Mouse (Mus musculus): ENCODE results near the gene Hapln4. TPM values are rescaled to one million over a fixed set of nuclear protein-coding genes. Genes with fewer than 3 reads are reported as not detected.
"Not testable (repeated sequence)": the region's sequence is repeated elsewhere in the genome, so short reads cannot be mapped to it uniquely, and the experiment has no call there.

The Hapln4 gene
- total RNA-seq (2021), result 10 to 100 TPM; 29.7 to 35.4 TPM
- long read RNA-seq, experiment 1, transcript Hapln4-201 (5 exons, 3,648 nt), result major isoform, 24 of 33 reads
- long read RNA-seq, experiment 1, partial matches to known transcripts, result 6 of 33 reads
- long read RNA-seq, experiment 1, other reads (novel, unspliced or antisense), result 3 of 33 reads
- long read RNA-seq, experiment 2, transcript Hapln4-201 (5 exons, 3,648 nt), result major isoform, 27 of 42 reads
- long read RNA-seq, experiment 2, partial matches to known transcripts, result 14 of 42 reads
- long read RNA-seq, experiment 2, other reads (novel, unspliced or antisense), result 1 of 42 reads

DNA sequence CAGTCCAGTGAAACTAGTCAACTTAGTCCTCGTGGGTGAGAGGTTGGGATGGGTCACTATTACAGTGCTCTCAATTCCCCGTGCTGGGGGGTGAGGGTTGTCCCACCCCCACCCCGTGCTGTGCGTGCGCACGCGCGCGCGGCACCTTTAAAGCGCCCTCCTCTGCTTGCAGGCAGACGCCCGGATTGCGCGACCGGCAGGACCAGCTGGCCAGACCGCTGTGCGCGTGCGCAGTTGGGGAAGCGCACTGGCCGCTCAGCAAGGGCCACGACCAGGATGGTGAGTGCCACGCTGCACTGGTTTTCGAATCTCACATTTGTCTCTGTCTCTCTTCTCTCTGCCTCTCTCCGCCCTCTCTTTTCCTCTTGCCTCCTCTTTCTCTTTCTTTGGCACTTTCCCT lies at the start of gene Hapln4:
Gene Hapln4 (plus strand): TSS at position 173 of the 400 bp plus-strand sequence.
- DNase-seq (ENCODE audit: low spot score in 2 of 2), result no peak

DNA sequence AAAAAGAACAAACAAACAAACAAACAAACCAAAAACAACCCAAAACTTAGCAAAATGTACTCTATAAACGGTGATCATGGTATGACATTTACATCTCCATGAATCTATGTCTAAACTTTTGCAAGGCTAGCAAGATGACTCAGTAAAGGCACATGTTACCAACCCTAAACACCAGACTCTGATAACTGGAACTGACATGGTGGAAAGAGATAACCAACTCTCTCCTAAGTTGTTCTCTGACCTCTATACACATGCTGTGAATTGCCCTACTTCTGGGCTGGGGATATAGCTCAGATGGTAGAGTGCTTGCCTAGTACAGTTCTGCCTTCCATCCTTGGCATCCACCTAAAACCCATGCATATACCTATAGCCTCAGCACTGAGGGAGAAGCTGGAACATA lies 45.3 kb upstream of the Hapln4 start:
- DNase-seq (ENCODE audit: low spot score in 2 of 2), result no peak

DNA sequence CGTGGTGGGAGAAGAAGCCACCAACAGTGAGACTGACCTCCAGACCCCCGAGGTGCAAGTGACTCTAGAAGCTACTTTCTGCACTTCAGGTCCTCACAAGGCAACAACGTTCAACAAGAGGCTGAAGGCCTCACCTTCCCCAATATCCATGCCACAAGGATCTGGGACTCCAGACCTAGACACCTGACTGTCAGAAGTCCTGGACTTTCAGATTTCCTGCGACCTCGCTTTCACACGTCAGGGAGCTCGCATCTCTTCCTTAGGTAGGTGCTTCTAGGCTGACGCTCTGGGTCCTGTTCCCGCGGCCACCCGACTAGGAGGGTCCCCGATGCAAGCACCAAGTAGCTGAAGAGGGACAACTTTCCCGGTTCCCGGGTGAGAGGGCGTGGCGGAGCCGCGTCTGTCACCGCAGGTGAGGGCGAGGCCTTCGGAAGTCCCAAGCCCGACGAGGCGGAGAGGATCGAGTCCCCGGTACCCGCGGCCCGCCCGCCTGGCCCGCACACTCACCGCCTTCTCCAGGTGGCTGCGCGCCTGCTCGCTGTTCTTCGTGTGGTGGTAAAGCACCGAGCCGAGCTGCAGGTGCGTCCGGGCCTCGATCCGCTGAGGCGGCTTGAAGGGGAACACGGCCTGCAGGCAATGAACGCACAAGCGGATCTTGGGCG lies 41.2 kb upstream of the Hapln4 start:
- no peak for DNase-seq (ENCODE audit: low spot score in 2 of 2)

DNA sequence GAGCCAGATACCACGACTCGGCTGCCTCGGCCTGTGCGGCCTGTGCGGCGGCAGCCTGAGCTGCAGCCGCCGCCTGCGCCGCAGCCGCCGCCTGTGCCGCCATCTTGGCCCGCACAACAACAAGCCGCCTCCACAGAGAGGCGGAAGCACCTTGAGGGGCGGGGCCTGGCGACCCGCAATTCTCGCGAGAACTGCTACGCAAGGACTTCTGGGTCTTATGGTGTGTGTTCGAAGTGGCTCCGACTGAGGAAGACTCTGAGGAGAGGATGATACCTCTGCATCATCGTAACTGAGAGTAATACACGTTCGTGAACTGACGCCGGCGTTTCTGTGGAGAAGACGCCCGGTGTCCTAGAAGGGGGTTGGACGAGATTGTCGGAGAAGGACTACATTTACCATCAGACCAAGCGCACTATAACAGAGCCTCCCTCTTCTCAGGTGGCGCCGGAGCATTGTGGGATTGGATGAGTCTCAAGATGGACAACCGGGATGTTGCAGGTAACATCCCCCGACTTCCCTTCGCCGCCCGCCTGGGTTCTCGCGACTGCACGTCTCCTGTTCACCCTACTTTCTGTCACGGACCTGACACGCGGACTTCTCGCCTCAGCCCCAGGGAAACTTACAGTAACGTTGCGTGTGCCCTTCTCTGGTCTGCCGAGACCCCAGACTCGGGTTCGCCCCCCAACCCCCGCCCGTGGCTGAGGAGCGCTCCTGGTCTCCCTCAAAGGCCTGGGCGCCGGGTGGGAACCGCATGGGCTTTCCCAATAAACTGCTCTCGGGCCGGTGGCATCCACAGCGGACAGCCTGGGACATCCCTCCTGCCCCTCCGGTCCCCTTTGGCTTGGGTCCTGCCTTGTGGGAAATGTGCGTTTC lies 40.4 kb upstream of the Hapln4 start, which contains the start of the genes Mau2 and Sugp1:
Gene Mau2 (minus strand): TSS at position 152 of the 873 bp plus-strand sequence.
Gene Sugp1 (plus strand): TSS at position 231 of the 873 bp plus-strand sequence.
- peak; percentile 96 to 98 for DNase-seq (ENCODE audit: low spot score in 2 of 2)

DNA sequence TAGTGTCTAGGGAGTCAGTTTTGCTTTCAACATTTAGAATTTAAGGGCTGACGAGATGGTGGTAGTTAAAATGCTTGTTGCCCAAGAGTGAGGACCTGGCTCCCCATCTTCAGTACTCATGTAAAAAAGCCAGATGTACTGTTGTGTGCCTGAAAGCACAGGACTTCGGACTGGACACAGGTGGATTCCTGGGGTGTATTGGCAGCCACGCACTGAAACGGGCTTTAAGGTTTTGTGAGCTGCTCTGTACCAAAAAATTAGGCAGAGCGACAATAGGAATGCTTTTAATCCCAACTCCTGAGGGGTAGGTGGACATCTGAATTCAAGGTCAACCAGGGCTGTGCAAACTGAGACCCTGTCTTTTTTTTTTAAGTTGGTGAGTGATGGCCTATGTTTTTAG lies 39.3 kb upstream of the Hapln4 start:
- DNase-seq (ENCODE audit: low spot score in 2 of 2), result no peak

DNA sequence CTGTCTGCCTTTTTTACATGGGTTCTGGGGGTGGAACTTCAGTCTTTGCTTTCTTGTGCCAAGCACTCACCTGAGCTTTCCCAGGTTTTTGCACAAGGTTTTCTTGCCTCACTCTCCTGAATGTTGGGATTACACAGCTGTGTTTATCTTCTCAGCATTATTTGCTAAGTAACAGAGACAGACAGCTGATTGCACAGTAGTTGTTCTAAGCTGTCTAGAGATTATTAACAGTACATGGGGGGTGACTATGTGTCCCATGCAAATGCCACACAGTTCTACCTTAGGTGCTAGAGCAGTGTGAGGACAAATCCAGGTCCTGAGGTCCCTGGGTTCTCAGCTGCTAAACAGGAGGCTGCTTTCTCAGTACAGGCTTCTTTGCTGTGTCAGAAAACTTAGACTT lies 33.6 kb upstream of the Hapln4 start:
- DNase-seq (ENCODE audit: low spot score in 2 of 2), result no peak

DNA sequence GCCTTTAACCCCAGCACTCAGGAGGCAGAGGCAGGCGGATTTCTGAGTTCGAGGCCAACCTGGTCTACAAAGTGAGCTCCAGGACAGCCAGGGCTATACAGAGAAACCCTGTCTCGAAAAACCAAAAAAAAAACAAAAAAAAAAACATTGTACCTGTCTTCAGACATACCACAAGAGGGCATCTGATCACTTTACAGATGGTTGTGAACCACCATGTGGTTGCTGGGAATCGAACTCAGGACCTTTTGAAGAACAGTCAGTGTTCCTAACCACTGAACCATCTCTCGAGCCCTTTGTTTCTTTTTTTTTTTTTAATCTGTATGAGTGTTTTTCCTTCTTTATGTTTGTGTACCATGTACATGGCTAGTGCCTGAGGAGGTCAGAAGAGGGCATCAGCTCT lies 32.8 kb upstream of the Hapln4 start:
- not testable (repeated sequence) for DNase-seq (ENCODE audit: low spot score in 2 of 2)

DNA sequence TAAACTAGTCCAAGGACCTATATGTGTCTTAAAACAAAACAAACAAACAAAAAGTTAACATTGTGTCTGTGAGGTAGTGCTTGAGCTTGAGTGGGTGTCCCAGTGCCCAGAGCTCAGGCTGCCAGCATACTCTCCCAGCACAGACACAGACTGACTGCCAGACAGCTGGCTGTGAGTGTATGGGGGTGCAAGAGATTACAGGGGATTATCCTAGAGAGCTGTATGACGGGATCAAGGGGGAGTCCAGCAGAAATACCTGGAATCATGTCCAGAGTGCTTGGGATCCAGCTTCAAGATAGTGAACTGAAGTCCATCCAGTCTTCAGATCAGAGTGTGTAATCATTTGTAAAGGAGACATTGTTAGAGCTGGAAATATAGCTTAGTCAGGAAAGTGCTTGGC lies 25.5 kb upstream of the Hapln4 start:
- no peak for DNase-seq (ENCODE audit: low spot score in 2 of 2)

DNA sequence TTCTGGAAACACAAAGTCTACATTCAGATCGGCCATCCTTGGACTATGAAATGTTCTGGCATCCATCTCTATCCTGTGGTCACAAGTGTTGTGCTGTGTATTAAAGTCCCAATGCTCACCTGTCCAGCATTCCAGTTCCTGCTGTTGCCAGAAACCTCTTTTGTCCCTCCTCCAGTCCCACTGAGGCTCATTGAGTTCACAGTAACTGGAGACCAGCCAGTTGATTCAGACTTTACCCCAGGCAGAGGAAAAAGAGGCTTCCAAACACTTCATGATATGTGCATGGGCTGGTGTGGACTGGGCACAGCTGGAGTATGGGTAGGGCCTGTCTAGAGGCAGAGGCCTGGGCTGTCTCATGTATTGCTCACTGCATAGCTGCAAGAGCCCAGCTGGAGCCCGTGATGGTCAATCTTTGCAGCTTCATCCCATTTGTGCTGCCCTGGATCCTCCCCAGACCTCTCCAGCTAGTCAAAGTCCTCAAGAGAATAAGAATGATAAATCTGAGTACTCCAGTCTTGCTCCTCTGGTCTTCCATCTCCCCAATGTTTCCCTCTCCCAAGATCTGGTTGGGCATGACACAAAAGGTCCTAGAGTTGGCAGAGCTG lies 11.3 kb upstream of the Hapln4 start:
- no peak for DNase-seq (ENCODE audit: low spot score in 2 of 2)

DNA sequence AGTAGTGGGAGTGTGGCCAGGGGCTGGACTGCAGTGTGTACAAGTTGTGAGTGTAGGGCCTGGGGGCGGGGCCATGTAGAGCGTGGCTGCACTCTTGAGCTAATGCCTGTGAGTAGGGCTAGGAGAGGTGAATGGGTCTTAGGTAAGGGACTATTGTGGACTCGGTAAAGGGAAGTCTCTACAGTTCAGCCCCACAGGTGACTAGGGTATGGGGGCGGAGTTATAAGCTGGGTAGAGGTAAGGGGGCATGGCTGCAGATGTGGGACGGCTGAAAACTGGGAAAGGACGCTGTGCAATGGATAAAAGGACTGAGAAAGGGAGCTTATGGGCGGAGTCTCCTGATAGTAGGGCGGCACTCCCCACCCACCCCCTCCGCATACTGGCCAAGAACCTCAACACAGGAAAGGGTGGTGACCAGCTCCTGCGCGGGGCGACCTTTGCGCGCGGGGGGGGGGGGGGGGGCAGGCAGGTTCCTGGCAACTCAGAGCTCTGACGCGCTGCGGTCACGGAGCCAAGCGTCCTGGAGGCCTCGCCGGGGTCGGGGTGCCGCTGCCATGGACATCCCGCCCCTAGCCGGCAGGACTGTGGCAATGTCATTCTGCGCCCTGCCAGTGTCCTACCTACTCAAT lies 10.7 kb upstream of the Hapln4 start, which contains the start of gene Tm6sf2:
Gene Tm6sf2 (plus strand): TSS at position 484 of the 629 bp plus-strand sequence.
- DNase-seq (ENCODE audit: low spot score in 2 of 2), result peak in 1 of 2 experiments; percentile 37

DNA sequence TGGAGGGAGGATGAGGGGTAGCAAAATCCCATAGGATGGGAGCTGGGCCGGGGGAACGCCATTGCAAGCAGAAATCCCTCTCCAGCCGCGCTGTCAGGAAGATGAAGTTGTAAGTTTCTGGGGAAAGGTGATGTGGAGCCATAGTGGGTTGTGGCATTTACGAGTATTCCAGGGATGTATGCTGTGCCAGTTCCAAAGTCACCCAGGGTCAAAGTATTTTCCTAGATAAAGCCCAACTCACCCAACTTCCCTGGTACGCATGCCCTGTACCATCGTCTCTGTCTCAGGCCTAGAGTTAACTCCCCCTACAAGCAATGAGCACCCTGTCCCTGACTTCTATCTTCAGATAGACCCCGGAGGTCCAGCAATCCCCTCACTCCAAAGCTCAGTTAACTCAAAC lies 10.1 kb upstream of the Hapln4 start:
- DNase-seq (ENCODE audit: low spot score in 2 of 2), result no peak

DNA sequence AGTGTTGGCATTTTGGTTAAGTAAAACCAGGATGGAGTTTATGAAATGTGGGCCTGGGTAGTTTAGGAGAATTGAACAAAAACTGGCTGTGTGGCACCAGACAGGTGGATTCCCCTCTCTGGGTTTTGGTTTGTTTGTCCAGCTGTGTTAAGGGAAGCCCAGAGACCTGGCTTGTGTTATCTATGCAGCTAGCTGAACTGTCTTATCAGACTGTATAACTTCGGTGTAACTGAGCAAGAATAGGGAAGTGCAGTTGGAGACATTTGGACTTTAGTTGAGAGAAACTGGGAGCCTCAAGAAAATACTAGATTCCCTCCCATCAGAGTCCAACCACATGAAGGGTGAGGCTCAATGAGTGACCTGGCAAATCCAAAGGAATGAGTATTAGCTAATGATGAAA lies 9.6 kb upstream of the Hapln4 start:
- DNase-seq (ENCODE audit: low spot score in 2 of 2), result no peak

DNA sequence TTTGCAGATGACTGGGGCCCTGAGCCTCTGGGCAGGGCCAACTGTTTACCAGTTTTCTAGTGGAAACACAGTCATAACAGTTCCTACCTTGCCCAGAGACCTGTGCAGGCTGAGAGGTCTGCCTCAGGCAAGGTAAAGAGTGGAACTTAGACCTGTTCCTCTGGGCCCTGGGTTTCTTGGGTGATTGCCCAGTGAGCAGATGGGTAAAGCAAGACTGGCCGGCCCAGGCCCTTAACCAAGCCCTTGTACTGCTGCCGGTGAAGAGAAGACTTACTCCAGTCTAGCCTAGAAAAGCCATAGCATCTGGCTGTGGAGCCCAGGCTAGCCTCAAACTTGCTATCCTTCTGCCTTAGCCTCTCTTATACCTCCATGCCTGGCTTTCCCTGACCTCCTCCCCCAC lies 1.3 kb upstream of the Hapln4 start:
- DNase-seq (ENCODE audit: low spot score in 2 of 2), result no peak

DNA sequence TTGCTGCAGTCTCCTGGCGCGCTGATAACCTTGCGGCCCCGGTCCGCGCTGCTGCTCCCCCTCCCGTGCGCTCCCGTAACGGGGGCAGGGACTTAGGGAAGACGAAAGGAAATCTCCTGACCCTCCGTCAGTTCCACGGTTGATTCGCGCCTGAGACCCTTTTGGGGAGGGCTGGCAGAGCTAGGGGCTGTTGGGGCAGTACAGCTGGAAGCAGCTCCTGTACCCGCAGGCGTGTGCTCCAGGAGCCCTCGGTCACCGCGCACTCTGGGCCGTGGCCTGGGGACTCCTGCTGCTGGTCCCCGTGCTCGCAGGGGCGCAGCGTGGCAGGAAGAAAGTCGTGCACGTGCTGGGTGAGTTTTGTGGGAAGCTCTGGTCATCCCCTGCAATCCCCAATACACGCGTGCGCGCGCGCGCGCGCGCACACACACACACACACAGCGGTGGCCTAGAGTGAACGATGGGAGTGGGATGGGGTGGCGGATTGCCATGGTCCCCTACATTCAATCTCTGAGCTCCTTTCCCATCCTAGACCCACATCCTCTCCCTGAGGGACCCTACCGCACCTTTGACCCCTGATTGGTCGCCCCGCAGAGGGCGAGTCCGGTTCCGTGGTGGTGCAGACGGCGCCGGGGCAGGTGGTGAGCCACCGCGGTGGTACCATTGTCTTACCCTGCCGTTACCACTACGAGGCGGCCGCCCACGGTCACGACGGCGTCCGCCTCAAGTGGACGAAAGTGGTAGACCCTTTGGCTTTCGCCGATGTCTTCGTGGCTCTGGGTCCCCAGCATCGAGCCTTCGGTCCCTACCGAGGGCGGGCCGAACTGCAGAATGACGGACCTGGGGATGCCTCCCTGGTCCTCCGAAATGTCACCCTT lies 1.2 kb downstream of the Hapln4 start:
- DNase-seq (ENCODE audit: low spot score in 2 of 2), result no peak

DNA sequence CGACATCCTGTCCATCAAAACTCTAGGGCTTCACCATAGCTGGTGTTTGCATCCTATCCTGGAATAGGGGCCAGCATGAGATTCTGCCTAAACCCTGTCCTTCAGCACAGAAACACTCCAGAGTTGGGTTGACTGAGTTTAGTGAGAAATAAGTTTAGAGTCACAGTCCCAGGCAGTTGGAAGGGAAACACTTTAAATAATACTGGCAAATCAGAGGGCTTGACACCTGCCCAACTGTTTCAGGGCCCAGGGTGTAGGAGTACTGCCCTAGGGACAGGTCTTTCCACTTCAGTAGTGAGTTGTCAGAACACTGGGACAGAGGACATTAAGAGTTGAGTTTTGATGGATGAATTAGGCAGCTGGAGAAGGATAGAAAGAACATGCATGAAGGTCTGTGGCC lies 2.9 kb downstream of the Hapln4 start:
- no peak for DNase-seq (ENCODE audit: low spot score in 2 of 2)

DNA sequence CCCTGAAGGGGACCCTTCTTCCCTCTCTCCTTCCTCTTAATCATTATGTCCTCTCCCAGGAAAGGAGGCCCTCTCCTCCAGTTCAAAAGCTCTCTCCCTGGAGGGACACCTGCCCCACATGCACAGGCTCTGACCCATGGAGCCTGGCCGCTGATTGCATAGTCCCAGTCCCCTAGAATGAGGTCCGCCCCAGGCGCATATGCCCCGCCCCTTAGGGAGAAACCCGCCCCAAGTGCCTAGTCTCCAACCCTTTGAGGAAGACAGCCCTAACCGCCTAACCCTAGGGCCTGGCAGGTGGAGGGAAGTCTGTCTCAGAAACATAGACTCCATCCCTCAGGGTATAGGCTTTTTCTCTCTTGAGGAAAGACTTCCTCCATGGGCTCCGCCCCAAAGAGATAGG lies 4.0 kb downstream of the Hapln4 start:
- DNase-seq (ENCODE audit: low spot score in 2 of 2), result no peak

DNA sequence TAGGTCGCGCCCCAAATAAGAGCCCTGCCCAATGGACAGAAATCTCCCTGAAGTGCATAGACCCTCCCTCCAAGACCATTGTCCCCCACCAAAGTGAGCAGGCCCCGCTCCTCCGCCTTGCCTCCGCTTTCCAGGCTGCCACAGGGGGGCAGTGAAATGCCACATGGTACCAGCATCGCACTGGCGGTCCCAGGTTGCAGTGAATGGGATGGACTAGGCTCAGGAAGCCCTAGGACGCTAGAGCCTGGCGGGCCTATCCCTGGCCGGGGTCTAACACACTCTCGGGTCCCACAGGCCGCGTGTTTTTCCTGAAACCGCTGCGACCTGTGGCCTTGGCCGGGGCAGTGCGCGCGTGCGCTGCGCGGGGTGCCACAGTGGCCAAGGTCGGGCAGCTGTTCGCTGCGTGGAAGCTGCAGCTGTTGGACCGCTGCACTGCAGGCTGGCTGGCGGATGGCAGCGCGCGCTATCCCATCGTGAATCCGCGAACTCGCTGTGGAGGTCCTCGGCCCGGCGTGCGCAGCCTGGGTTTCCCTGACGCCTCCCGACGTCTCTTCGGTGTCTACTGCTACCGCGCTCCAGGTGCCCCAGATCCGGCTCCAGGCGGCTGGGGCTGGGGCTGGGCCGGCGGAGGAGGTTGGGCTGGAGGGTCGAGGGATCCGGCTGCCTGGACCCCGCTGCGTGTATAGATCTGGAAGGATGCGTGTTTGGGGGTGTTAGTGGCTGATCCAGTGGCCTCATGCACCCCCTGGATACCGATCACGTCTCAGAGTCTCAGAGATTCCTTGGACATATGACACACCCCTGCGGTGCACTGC lies 4.8 kb downstream of the Hapln4 start:
- peak; percentile 59 to 72 for DNase-seq (ENCODE audit: low spot score in 2 of 2)

DNA sequence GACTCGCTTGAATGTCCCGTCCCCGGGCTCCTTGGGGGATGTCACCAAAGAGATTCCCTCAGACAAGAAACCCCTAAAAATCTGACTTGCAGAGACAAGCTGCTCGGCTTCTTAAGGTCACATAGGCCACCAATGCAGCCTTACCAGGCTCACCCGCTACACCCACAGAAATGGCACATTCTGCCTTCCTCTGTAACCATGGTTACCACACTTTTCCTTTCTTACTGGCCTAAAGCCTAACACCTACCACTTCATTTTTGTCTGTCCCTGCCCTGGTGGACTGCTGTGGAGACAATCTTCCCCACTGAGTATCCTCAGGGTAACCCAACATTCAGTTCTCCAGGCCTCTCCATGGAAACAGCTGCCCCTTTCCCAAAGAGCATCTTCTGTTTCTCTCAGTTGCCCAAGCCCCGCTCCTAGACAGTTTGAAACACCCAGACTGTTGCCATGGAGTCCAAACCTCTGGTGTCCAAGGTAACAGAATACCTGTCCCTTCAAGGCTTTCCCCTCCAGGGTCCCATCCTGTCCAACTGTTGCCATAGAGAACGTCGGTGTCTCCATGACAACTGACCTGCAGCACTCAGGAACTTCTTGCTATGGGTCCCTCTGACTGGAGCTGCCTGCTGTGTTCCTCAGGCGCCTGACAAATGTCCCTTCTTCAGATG lies 6.2 kb downstream of the Hapln4 start:
- DNase-seq (ENCODE audit: low spot score in 2 of 2), result no peak
